ENCODE assay signal across 23 mouse cellular contexts in the genomic region with DNA sequence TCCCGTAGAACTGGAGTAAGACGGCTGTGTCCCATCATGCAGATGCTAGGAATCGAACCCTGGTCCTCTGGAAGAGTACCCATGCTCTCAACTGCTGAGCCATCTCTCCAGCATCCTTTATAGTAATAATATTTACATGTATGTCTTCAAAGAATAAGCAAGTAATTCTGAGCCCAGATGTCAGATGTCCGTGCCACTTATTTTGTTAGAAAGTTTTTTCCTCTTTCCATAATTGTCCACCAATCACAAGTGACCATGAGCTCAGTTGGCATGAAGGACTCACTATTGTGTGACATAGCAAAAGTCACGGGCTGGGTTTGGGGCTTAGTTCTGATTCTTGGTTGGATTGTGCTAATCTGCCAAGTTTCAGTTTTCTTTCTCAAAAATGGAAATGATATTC.
A peak's percentile ranks its signal among the peaks of the same experiment; 100 is the strongest.
DNase-seq lines count a peak whose midpoint lies in the region; ATAC-seq and TF ChIP-seq lines count a peak whose summit lies in the region.
"Had no signal": no experiment of that assay in that cellular context is flagged by ENCODE, and none has a peak within 500 bp of the region (broad histone marks: within the 10 kb centered on the region; RNA-seq: fewer than 3 reads in every experiment).

No protein-coding gene starts in this region.

- H3K27ac ChIP-seq in embryonic facial prominence, embryonic 13.5 days, result peak overlapping the region; percentile 83; the same call in 1 of the 2 replicates
- H3K27ac ChIP-seq in embryonic facial prominence, embryonic 10.5 days (replicated peaks), result no peak overlapping the region
- peak overlapping the region; percentile 63 for H3K27ac ChIP-seq in heart, postnatal 0 days (ENCODE audit: low read depth)
- H3K27ac ChIP-seq in lung, embryonic 16.5 days (ENCODE audit: low read length), result peak overlapping the region; percentile 81
- H3K27ac ChIP-seq in hindbrain, embryonic 14.5 days, result no peak overlapping the region
- H3K27ac ChIP-seq: hindbrain, embryonic 10.5 days; hindbrain, postnatal 0 days; layer of hippocampus, adult 2 months; liver, embryonic 12.5 days; midbrain, embryonic 15.5 days; neural tube, embryonic 12.5 days had no signal

- no peaks in the 10 kb centered on the region for H3K9me3 ChIP-seq in embryonic facial prominence, embryonic 13.5 days
- H3K9me3 ChIP-seq in embryonic facial prominence, embryonic 10.5 days, result no peaks in the 10 kb centered on the region
- no peaks in the 10 kb centered on the region for H3K9me3 ChIP-seq in heart, postnatal 0 days (replicated peaks; ENCODE audit: control insufficient read depth, low read length)
- no peaks in the 10 kb centered on the region for H3K9me3 ChIP-seq in lung, embryonic 16.5 days (ENCODE audit: control insufficient read depth, low read length)
- H3K9me3 ChIP-seq in hindbrain, embryonic 14.5 days (ENCODE audit: control insufficient read depth, low read length), result no peaks in the 10 kb centered on the region
- H3K9me3 ChIP-seq: hindbrain, embryonic 10.5 days; liver, embryonic 12.5 days; midbrain, embryonic 15.5 days; neural tube, embryonic 12.5 days had no signal

- no peaks in the 10 kb centered on the region for H3K36me3 ChIP-seq in embryonic facial prominence, embryonic 13.5 days
- no peaks in the 10 kb centered on the region for H3K36me3 ChIP-seq in embryonic facial prominence, embryonic 10.5 days (replicated peaks)
- no peaks in the 10 kb centered on the region for H3K36me3 ChIP-seq in heart, postnatal 0 days (replicated peaks; ENCODE audit: control insufficient read depth, insufficient read depth, low read length)
- no peaks in the 10 kb centered on the region for H3K36me3 ChIP-seq in lung, embryonic 16.5 days (ENCODE audit: control insufficient read depth, insufficient read depth, low read length)
- no peaks in the 10 kb centered on the region for H3K36me3 ChIP-seq in hindbrain, embryonic 14.5 days (replicated peaks; ENCODE audit: control insufficient read depth, insufficient read depth)
- H3K36me3 ChIP-seq: hindbrain, embryonic 10.5 days; liver, embryonic 12.5 days; midbrain, embryonic 15.5 days; neural tube, embryonic 12.5 days had no signal

- no peak for DNase-seq in embryonic facial prominence, embryonic 10.5 days (ENCODE audit: low spot score)
- no peak for DNase-seq in heart, postnatal 0 days (ENCODE audit: low spot score)
- no peak for DNase-seq in heart, postnatal 36 days
- DNase-seq in hindbrain, embryonic 14.5 days (ENCODE audit: low spot score), result no peak
- DNase-seq in spleen, postnatal 10 days (ENCODE audit: low spot score in 2 of 2), result no peak
- DNase-seq: cerebellum, adult 2 months; cerebellum, postnatal 36 days; forebrain, postnatal 0 days; gastrocnemius, postnatal 25 days; kidney, postnatal 25 days; right cerebral cortex, postnatal 14 days; thymus, postnatal 14 days had no signal

- no peaks in the 10 kb centered on the region for H3K27me3 ChIP-seq in embryonic facial prominence, embryonic 13.5 days
- H3K27me3 ChIP-seq in embryonic facial prominence, embryonic 10.5 days (replicated peaks; ENCODE audit: low read depth, poor library complexity, severe bottlenecking), result no peaks in the 10 kb centered on the region
- no peaks in the 10 kb centered on the region for H3K27me3 ChIP-seq in heart, postnatal 0 days (ENCODE audit: control insufficient read depth, insufficient read depth, low read length)
- no peaks in the 10 kb centered on the region for H3K27me3 ChIP-seq in lung, embryonic 16.5 days (ENCODE audit: control insufficient read depth, insufficient read depth, low read depth, low read length)
- no peaks in the 10 kb centered on the region for H3K27me3 ChIP-seq in hindbrain, embryonic 14.5 days (ENCODE audit: control insufficient read depth, insufficient read depth, low read length)
- H3K27me3 ChIP-seq: liver, embryonic 12.5 days; megakaryocyte, embryonic 14.5 days; midbrain, embryonic 15.5 days; neural tube, embryonic 12.5 days had no signal

- H3K4me1 ChIP-seq in embryonic facial prominence, embryonic 13.5 days, result peaks cover 21% of the 10 kb centered on the region
- H3K4me1 ChIP-seq in embryonic facial prominence, embryonic 10.5 days, result peaks cover 14% of the 10 kb centered on the region
- peaks cover 17% of the 10 kb centered on the region for H3K4me1 ChIP-seq in heart, postnatal 0 days (ENCODE audit: control insufficient read depth, insufficient read depth)
- H3K4me1 ChIP-seq in lung, embryonic 16.5 days (replicated peaks; ENCODE audit: control insufficient read depth, insufficient read depth, low read length), result peaks cover 6% of the 10 kb centered on the region; the same call in 1 of the 2 replicates
- no peaks in the 10 kb centered on the region for H3K4me1 ChIP-seq in hindbrain, embryonic 14.5 days (replicated peaks; ENCODE audit: control insufficient read depth, insufficient read depth, low read length)
- H3K4me1 ChIP-seq: liver, embryonic 12.5 days; midbrain, embryonic 15.5 days; neural tube, embryonic 12.5 days had no signal

- 66% methylated on average over 5 of the region's 5 CpGs for WGBS in embryonic facial prominence, embryonic 13.5 days
- 85% methylated on average over 5 of the region's 5 CpGs for WGBS in embryonic facial prominence, embryonic 10.5 days
- 64% methylated on average over 5 of the region's 5 CpGs for WGBS in heart, postnatal 0 days
- WGBS in lung, embryonic 16.5 days, result 51% methylated on average over 5 of the region's 5 CpGs
- 91% methylated on average over 5 of the region's 5 CpGs for WGBS in hindbrain, embryonic 14.5 days

- H3K4me3 ChIP-seq in embryonic facial prominence, embryonic 13.5 days, result no peak overlapping the region
- no peak overlapping the region for H3K4me3 ChIP-seq in embryonic facial prominence, embryonic 10.5 days
- no peak overlapping the region for H3K4me3 ChIP-seq in heart, postnatal 0 days (ENCODE audit: low read depth, low read length)
- H3K4me3 ChIP-seq in lung, embryonic 16.5 days (ENCODE audit: low read length), result no peak overlapping the region
- no peak overlapping the region for H3K4me3 ChIP-seq in hindbrain, embryonic 14.5 days (replicated peaks; ENCODE audit: low read length)
- H3K4me3 ChIP-seq: hindbrain, embryonic 10.5 days; layer of hippocampus, adult 2 months; liver, embryonic 12.5 days; megakaryocyte, embryonic 14.5 days; midbrain, embryonic 15.5 days; neural tube, embryonic 12.5 days had no signal

- no peak overlapping the region for H3K9ac ChIP-seq in embryonic facial prominence, embryonic 13.5 days
- no peak overlapping the region for H3K9ac ChIP-seq in heart, postnatal 0 days (replicated peaks; ENCODE audit: low read depth, low read length)
- no peak overlapping the region for H3K9ac ChIP-seq in lung, embryonic 16.5 days (ENCODE audit: low read length)
- no peak overlapping the region for H3K9ac ChIP-seq in hindbrain, embryonic 14.5 days
- H3K9ac ChIP-seq: forebrain, postnatal 0 days; liver, embryonic 12.5 days; midbrain, embryonic 15.5 days; neural tube, embryonic 12.5 days had no signal

- no peak for ATAC-seq in embryonic facial prominence, embryonic 13.5 days (ENCODE audit: insufficient number of reproducible peaks, insufficient read depth, low FRiP score, low TSS enrichment, low read depth)
- no peak for ATAC-seq in heart, postnatal 0 days (ENCODE audit: insufficient read depth, low read depth)
- peak; percentile 85 for ATAC-seq in lung, embryonic 16.5 days (ENCODE audit: low read depth)
- no peak for ATAC-seq in hindbrain, embryonic 14.5 days (ENCODE audit: low FRiP score)
- ATAC-seq: activated CD4-positive, CD25-positive, alpha-beta regulatory T cell, adult 4 months; forebrain, postnatal 0 days; hindbrain, postnatal 0 days; intestine, postnatal 0 days; liver, embryonic 12.5 days; midbrain, embryonic 15.5 days had no signal

- intact Hi-C loops in heart, postnatal 36 days (cut with DNase I), result no loop called here

- TF ChIP-seq CTCF in heart, postnatal 0 days (IDR thresholded peaks at IDR 0.05; ENCODE audit: low read depth), result no peak

- no peak for TF ChIP-seq EP300 in heart, postnatal 0 days (IDR thresholded peaks at IDR 0.05; ENCODE audit: low read depth)

- H3K4me2 ChIP-seq in embryonic facial prominence, embryonic 13.5 days, result no peak overlapping the region
- H3K4me2 ChIP-seq in heart, postnatal 0 days (ENCODE audit: low read depth, low read length), result no peak overlapping the region
- no peak overlapping the region for H3K4me2 ChIP-seq in lung, embryonic 16.5 days (ENCODE audit: low read depth, low read length)
- H3K4me2 ChIP-seq in hindbrain, embryonic 14.5 days (replicated peaks), result no peak overlapping the region
- H3K4me2 ChIP-seq: liver, embryonic 12.5 days; midbrain, embryonic 15.5 days; neural tube, embryonic 12.5 days had no signal

Comparison
In these comparisons a context has a peak if more than half of its experiments do, and no peak if none do; other contexts are left out.
1. H3K27ac ChIP-seq: peak in embryonic facial prominence, embryonic 13.5 days (single experiment), heart, postnatal 0 days (single experiment) and lung, embryonic 16.5 days (single experiment); none in embryonic facial prominence, embryonic 10.5 days (single experiment) and hindbrain, embryonic 14.5 days (single experiment).